Mouse (Mus musculus) neural tube, embryonic 13.5 days (tissue): ENCODE measurements around the gene Shank2. TPM values are rescaled to one million over a fixed set of nuclear protein-coding genes. Genes with fewer than 3 reads are reported as not detected.

Source experiments
- ATAC-seq: fragments of 200-750 bp; cut with Nextera tagmentation; 2 replicates; pipeline ENCODE4 v1.8.0; 2017; ENCODE audit warnings: low read depth, mild to moderate bottlenecking, moderate TSS enrichment, moderate library complexity
- H3K27ac ChIP-seq: fragments of 300-500 bp; sonication (generic); replicated peaks from 2 replicates; pipeline ENCODE4 v1.5.1; 2015; ENCODE audit warnings: moderate library complexity, mild to moderate bottlenecking, inconsistent platforms
- H3K27me3 ChIP-seq: fragments of 300-500 bp; sonication (generic); 2 replicates; pipeline ENCODE4 v1.6.1; 2015; ENCODE audit warnings: mild to moderate bottlenecking, inconsistent platforms
- H3K36me3 ChIP-seq: fragments of 300-500 bp; sonication (generic); 2 replicates; pipeline ENCODE4 v1.6.1; 2015; ENCODE audit warnings: mild to moderate bottlenecking, inconsistent platforms
- H3K4me1 ChIP-seq: fragments of 300-500 bp; sonication (generic); replicated peaks from 2 replicates; pipeline ENCODE4 v1.6.1; 2015; ENCODE audit warnings: inconsistent platforms
- H3K4me2 ChIP-seq: fragments of 300-500 bp; sonication (generic); 2 replicates; pipeline ENCODE4 v1.6.1; 2015; ENCODE audit warnings: inconsistent platforms, mild to moderate bottlenecking, moderate library complexity
- H3K4me3 ChIP-seq: fragments of 300-500 bp; sonication (generic); 2 replicates; pipeline ENCODE4 v1.5.1; 2015; ENCODE audit warnings: mild to moderate bottlenecking, inconsistent platforms
- H3K9ac ChIP-seq: fragments of 300-500 bp; sonication (generic); 2 replicates; pipeline ENCODE4 v1.6.1; 2015; ENCODE audit warnings: moderate library complexity, mild to moderate bottlenecking, inconsistent platforms
- H3K9me3 ChIP-seq: fragments of 300-500 bp; sonication (generic); 2 replicates; pipeline ENCODE4 v1.6.1; 2016; ENCODE audit warnings: inconsistent platforms
- WGBS: fragments of 180-500 bp; shearing (Covaris S2); methylation state at CpG from one replicate; pipeline ENCODE4 v1.1.7; 2015; 5-methylcytosine and 5-hydroxymethylcytosine counted together
- microRNA-seq: library from miRNA; unstranded; fragments of <30 nt; microRNA quantifications from one replicate; pipeline ENCODE4, GENCODE M21; 2016
- polyA plus RNA-seq: library from polyadenylated mRNA; unstranded; fragments of >200 nt; fragmentation: Nextera tagmentation; extraction: Ambion mirVana; gene quantifications from 2 replicates; pipeline ENCODE4 v1.2.1, GENCODE M21; 2015

Gene Shank2
- polyA plus RNA-seq, 1 experiment from 2014 or later: 6.7 TPM

GRCm38 (mm10) chr7:144461246-144461902 is 459.6 kb downstream of the Shank2 start:
- Histone ChIP-seq H3K27me3 (no peaks in the 10 kb centered on the region), H3K36me3 (peaks cover 96% of the 10 kb centered on the region), H3K9ac (no peak overlapping the region), H3K27ac (no peak overlapping the region), H3K4me3 (no peak overlapping the region), H3K4me1 (no peaks in the 10 kb centered on the region), H3K9me3 (no peaks in the 10 kb centered on the region), H3K4me2 (no peak overlapping the region)
- no peak for ATAC-seq
- WGBS: 98% methylated on average over 6 of the region's 6 CpGs

DNA sequence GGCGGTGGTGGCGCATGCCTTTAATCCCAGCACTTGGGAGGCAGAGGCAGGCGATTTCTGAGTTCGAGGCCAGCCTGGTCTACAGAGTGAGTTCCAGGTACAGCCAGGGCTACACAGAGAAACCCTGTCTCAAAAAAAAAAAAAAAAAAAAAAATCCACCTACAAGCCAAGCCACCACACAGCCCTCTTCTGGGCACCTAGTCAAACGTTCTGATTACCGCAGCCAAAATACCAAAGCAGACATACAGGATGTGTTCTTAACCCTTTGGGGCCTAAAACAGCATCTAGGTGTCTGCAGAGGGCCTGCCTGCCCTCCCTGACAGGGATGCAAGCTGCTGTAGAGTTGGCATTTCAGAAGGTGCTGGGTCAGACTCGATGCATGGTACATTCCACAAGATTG is 460.8 kb downstream of the Shank2 start:
- no peak overlapping the region for H3K9ac ChIP-seq
- WGBS: 95% methylated on average over 7 of the region's 7 CpGs
- peaks cover 84% of the 10 kb centered on the region for H3K36me3 ChIP-seq
- H3K9me3 ChIP-seq: no peaks in the 10 kb centered on the region
- no peak for ATAC-seq
- no peak overlapping the region for H3K4me3 ChIP-seq
- H3K4me2 ChIP-seq: no peak overlapping the region
- no peaks in the 10 kb centered on the region for H3K4me1 ChIP-seq
- no peak overlapping the region for H3K27ac ChIP-seq
- no peaks in the 10 kb centered on the region for H3K27me3 ChIP-seq

- WGBS: 89% methylated on average over 5 of the region's 5 CpGs
- no peak overlapping the region for H3K27ac ChIP-seq
- peaks cover 25% of the 10 kb centered on the region for H3K4me1 ChIP-seq
- peaks cover 22% of the 10 kb centered on the region for H3K36me3 ChIP-seq
- H3K27me3 ChIP-seq: no peaks in the 10 kb centered on the region
- ATAC-seq: no peak
- peak overlapping the region; percentile 99; the same call in 1 of the 2 replicates for H3K9ac ChIP-seq
- no peak overlapping the region for H3K4me3 ChIP-seq
- no peaks in the 10 kb centered on the region for H3K9me3 ChIP-seq
- peak overlapping the region; percentile 95 for H3K4me2 ChIP-seq
Observed at GRCm38 (mm10) chr7:144468741-144469140, 467.0 kb downstream of the Shank2 start.

DNA sequence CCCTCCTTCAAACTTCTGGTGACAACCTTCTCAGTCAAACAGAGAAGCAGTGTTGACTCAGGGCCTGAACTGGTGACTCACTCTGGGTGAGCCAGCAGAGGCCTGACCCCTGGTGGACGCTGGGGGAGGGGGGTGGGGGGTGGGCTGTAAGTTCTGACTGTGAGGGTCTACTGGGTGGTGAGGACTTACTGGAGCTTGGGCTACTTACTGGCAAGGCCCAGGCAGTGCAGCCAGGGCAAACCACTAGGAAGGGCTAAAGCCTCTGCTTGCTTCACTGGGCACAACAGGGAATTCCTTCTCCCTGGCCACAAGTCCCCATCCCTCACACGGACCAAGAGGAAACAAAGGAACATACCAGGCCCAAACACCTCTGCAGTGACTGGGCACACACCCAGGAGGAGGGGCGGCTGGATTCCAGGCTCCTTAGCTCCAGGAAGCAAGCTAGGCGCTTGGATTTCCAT is 467.5 kb downstream of the Shank2 start:
- H3K4me1 ChIP-seq: peaks cover 25% of the 10 kb centered on the region
- no peaks in the 10 kb centered on the region for H3K9me3 ChIP-seq
- H3K9ac ChIP-seq: peak overlapping the region; percentile 99
- no peak for ATAC-seq
- H3K27ac ChIP-seq: 0 out of 2 replicates have a peak overlapping the region, but pooled peaks have one; percentile 88
- 29% methylated on average over 4 of the region's 4 CpGs for WGBS
- peaks cover 18% of the 10 kb centered on the region for H3K36me3 ChIP-seq
- H3K4me3 ChIP-seq: peak overlapping the region; percentile 93
- no peaks in the 10 kb centered on the region for H3K27me3 ChIP-seq
- H3K4me2 ChIP-seq: peak overlapping the region; percentile 95

GRCm38 (mm10) chr7:144469908-144470544 is 468.3 kb downstream of the Shank2 start:
- H3K27me3 ChIP-seq: no peaks in the 10 kb centered on the region
- peaks cover 10% of the 10 kb centered on the region for H3K36me3 ChIP-seq
- ATAC-seq: peak; percentile 51
- peak overlapping the region; percentile 93 for H3K4me3 ChIP-seq
- under 1% methylated on average over 31 of the region's 31 CpGs for WGBS
- no peaks in the 10 kb centered on the region for H3K9me3 ChIP-seq
- peak overlapping the region; percentile 95 for H3K4me2 ChIP-seq
- H3K9ac ChIP-seq: peak overlapping the region; percentile 99
- peak overlapping the region; percentile 88 for H3K27ac ChIP-seq
- H3K4me1 ChIP-seq: peaks cover 25% of the 10 kb centered on the region

DNA sequence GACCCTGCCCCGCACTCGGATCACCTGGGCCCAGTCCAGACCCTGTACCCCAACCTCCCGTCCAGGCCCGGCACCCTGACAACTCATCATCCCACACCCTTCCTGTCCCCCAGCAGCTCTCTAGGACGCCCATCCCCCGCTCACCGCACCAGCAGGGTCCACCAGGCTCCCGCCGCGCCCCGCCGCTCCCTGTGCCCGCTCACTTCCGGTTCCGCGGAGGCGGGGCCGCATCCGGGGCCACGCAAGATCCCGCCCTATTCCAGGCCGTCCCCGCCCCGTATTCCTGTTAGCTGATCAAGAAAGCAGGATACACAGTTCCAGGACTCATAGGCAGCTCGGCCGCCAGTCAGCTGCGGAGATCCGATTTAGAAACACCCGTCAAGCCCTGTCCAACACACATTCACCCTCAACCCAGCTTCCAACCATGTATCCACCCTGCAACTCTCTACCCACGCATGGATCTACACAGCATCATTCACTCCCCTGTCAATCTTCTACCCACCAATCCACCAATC is 468.9 kb downstream of the Shank2 start, which contains the start of gene Cttn:
Gene Cttn (minus strand): TSS at position 465 of the 515 bp plus-strand sequence.
- H3K36me3 ChIP-seq: peaks cover 6% of the 10 kb centered on the region
- no peaks in the 10 kb centered on the region for H3K27me3 ChIP-seq
- peaks cover 25% of the 10 kb centered on the region for H3K4me1 ChIP-seq
- peak; percentile 96 for ATAC-seq
- H3K9me3 ChIP-seq: no peaks in the 10 kb centered on the region
- H3K27ac ChIP-seq: peak within 1 kb of the TSS; percentile 88
- peak within 1 kb of the TSS; percentile 93 for H3K4me3 ChIP-seq
- H3K4me2 ChIP-seq: peak within 1 kb of the TSS; percentile 95
- H3K9ac ChIP-seq: peak within 1 kb of the TSS; percentile 99
- WGBS: under 1% methylated on average over 30 of the region's 30 CpGs

GRCm38 (mm10) chr7:144471103-144471502 is 469.4 kb downstream of the Shank2 start:
- Histone ChIP-seq H3K9me3 (no peaks in the 10 kb centered on the region), H3K4me1 (peaks cover 25% of the 10 kb centered on the region), H3K27me3 (no peaks in the 10 kb centered on the region), H3K4me3 (peak overlapping the region; percentile 93), H3K27ac (peak overlapping the region; percentile 88), H3K9ac (peak overlapping the region; percentile 99), H3K4me2 (peak overlapping the region; percentile 95), H3K36me3 (peaks cover 7% of the 10 kb centered on the region)
- no peak for ATAC-seq
- 82% methylated on average over 2 of the region's 2 CpGs for WGBS

DNA sequence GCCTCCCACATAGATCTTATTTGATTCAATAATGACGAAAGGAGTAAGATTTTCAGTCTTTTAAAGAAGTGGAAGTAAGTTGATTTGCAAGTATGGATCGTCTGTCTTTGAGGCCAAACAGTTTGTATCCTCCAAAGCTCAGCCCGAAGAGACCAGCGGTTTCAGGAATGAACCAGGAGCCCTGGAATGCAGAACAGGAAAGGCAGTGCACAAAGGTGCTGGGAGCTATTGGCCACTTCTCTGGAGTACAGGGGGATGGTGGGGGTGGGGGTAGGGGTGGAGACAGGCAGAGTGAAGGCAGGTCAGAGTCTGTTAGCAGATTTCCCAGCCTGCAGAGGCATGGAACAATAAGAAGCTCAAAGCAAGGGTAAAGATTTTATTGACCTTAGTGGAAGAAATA is 471.8 kb downstream of the Shank2 start:
- ATAC-seq: no peak
- H3K4me1 ChIP-seq: peaks cover 21% of the 10 kb centered on the region
- peaks cover 25% of the 10 kb centered on the region for H3K36me3 ChIP-seq
- H3K27ac ChIP-seq: no peak overlapping the region
- no peaks in the 10 kb centered on the region for H3K9me3 ChIP-seq
- no peak overlapping the region for H3K9ac ChIP-seq
- H3K27me3 ChIP-seq: no peaks in the 10 kb centered on the region
- whole genome bisulfite sequencing: 76% methylated on average over 4 of the region's 4 CpGs
- H3K4me3 ChIP-seq: no peak overlapping the region
- H3K4me2 ChIP-seq: no peak overlapping the region

Small RNA genes within 50 kb of the gene (microRNA-seq; reads per million reads assigned to microRNA genes)
- gene Mir3105: 5.6 reads per million, percentile 20 among the genes with 10 or more reads in this experiment

Other genes with a start within 250 kb of the Shank2 start
- 27.8 and 34.4 TPM in 2 replicates for gene Osbpl5, start 244.9 kb upstream of the Shank2 start, polyA plus RNA-seq
- not detected in 2 replicates for gene Mrgprg, start 234.9 kb upstream of the Shank2 start, polyA plus RNA-seq
- 4.6 and 5.1 TPM in 2 replicates for gene Mrgpre, start 217.4 kb upstream of the Shank2 start, polyA plus RNA-seq
- 5.4 and 8.5 TPM in 2 replicates for gene Nadsyn1, start 179.1 kb upstream of the Shank2 start, polyA plus RNA-seq
- 48.7 and 52.5 TPM in 2 replicates for gene Dhcr7, start 178.8 kb upstream of the Shank2 start, polyA plus RNA-seq
- gene Gm498, start 135.1 kb upstream of the Shank2 start, polyA plus RNA-seq: not detected in 2 replicates